Mouse (Mus musculus) thymus, postnatal 14 days (tissue): ENCODE data around the gene Parl.

Experiments
- DNase-seq: peaks from one replicate; pipeline ENCODE4 v3.0.0; 2021

The Parl gene

DNA sequence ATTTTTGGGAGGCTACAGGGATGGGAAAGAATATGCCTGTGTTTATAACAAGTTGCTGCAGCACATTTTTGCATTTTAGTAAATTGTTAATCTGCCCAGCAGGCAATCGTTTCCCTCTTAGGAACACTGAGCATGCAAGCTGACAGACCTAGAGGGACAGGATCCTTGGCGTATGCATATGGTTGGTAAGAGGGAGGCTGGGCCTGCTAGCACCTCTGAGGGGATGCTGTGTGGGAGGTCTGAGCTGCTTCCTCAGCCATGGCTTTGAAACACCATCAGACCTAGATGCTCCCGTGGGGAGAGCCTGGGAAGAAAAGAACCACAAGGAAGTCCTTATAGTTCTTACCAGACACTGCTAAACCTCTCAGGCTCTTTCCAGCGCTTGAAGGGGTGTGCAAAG is 67.8 kb downstream of the Parl start:
- no peak for DNase-seq
